ENCODE assay signal across 27 mouse cellular contexts in the genomic region with DNA sequence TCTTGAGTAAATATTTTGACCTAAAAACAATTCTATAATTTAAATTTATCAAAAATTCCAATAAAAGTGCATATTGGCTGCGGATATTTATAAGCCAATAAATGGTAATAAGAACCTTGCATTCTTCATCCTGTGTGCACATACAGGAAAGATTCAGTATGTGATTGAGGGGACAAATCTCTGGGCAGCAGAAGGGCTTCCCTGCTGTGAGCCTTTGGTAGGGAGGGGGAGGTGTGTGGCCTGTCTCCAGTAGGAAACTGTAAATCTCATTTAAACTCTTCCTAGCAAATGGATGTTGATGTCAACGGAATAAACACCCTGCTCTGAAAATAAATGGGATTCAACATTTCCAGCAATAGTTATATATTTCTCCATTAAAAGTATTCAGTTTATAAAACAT. TPM values are rescaled to one million over a fixed set of nuclear protein-coding genes. Genes with fewer than 3 reads are reported as not detected.
DNase-seq lines count a peak whose midpoint lies in the region; TF ChIP-seq lines count a peak whose summit lies in the region.
"Had no signal": no experiment of that assay in that cellular context is flagged by ENCODE, and none has a peak within 500 bp of the region (broad histone marks: within the 10 kb centered on the region; RNA-seq: fewer than 3 reads in every experiment).

No protein-coding gene starts in this region.

- TF ChIP-seq POLR2A in lung, adult 2 months (IDR thresholded peaks at IDR 0.05; ENCODE audit: borderline replicate concordance, extremely low read depth, low read depth, low read length) = no peak

- intact Hi-C loops in left cerebral cortex, postnatal 4 days (cut with DNase I) = no loop called here
- intact Hi-C loops in left cerebral cortex, postnatal 14 days (cut with DNase I) = no loop called here

- DNase-seq in left cerebral cortex, postnatal 4 days = peak; percentile 42
- DNase-seq in left cerebral cortex, postnatal 14 days (ENCODE audit: low spot score in 2 of 2) = no peak
- peak; percentile 30 for DNase-seq in cerebellum, adult 11 months
- peak; percentile 61 for DNase-seq in cerebellum, adult 9-10 months
- peak; percentile 36 to 55 for DNase-seq in cerebellum, postnatal 36 days
- DNase-seq in urinary bladder, postnatal 36 days (ENCODE audit: low spot score in 2 of 2) = no peak
- DNase-seq in lung, adult 2 months = no peak
- DNase-seq: adrenal gland, postnatal 10 days; gastrocnemius, postnatal 10 days; heart, postnatal 14 days; kidney, adult 2 months; kidney, postnatal 4 days; layer of hippocampus, adult 9-11 months; lung, postnatal 36 days; retina, postnatal 1 day; right cerebral cortex, postnatal 14 days; thymus, postnatal 4 days had no signal

- H3K4me1 ChIP-seq in lung, adult 2 months (ENCODE audit: control insufficient read depth, insufficient read depth, low read length) = no peaks in the 10 kb centered on the region
- H3K4me1 ChIP-seq: embryonic facial prominence, embryonic 12.5 days; hindbrain, embryonic 10.5 days; midbrain, embryonic 12.5 days; neural tube, embryonic 15.5 days had no signal

- no peak overlapping the region for H3K4me3 ChIP-seq in lung, adult 2 months (replicated peaks; ENCODE audit: extremely low read depth, low read depth, low read length)
- H3K4me3 ChIP-seq: embryonic facial prominence, embryonic 12.5 days; forebrain, embryonic 15.5 days; hindbrain, embryonic 10.5 days; limb, embryonic 12.5 days; midbrain, embryonic 12.5 days; neural tube, embryonic 15.5 days had no signal

- no peak for TF ChIP-seq CTCF in lung, adult 2 months (IDR thresholded peaks at IDR 0.05; ENCODE audit: insufficient read depth, low read length)

- 57% methylated on average over 2 of the region's 2 CpGs for WGBS in lung, adult 2 months

RNA-seq across cellular contexts. Expression of gene Col19a1, which starts 23.2 kb away (rescaled TPM):
- 10 to 100 TPM; 15.3 to 18.8 TPM for total RNA-seq in left cerebral cortex, postnatal 4 days (2021)
- 10 to 100 TPM; 33.8 to 39.0 TPM for total RNA-seq in left cerebral cortex, postnatal 14 days (2021)
- polyA plus RNA-seq in lung, adult 2 months (2012; rRNA removed) = 0.06 TPM in 1 of 2 replicates, not detected in the other
- total RNA-seq: MEL had no signal
- polyA plus RNA-seq: heart, embryonic 14.5 days; Patski; small intestine, adult 2 months had no signal

Comparison
In these comparisons a context has a peak if more than half of its experiments do, and no peak if none do; other contexts are left out.
1. DNase-seq: peak in left cerebral cortex, postnatal 4 days (single experiment), cerebellum, adult 11 months (single experiment), cerebellum, adult 9-10 months (single experiment) and cerebellum, postnatal 36 days (2 of 2); none in left cerebral cortex, postnatal 14 days (0 of 2), urinary bladder, postnatal 36 days (0 of 2) and lung, adult 2 months (single experiment).